Mouse (Mus musculus): Measurements from ENCODE around the gene Slc25a39.

DNA sequence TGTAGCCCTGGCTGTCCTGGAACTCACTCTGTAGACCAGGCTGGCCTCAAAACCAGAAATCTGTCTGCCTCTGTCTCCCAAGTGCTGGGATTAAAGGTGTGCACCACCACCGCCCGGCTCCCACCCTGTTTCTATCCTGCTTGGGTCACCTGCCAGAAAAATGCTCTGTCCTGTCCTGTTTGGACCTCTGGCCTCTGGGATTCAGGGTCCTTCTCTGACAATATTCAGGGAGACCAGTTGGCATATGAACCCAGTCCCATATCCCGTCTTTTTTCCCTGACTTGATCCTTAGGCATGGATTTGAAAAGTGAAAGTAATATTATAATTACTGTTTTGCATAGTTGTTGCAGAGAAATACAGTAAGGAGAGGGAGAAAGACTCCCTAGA, 24.0 kb upstream of the Slc25a39 start:
- TF ChIP-seq CTCF (IDR thresholded peaks at IDR 0.05; ENCODE audit: extremely low read depth, insufficient read depth, insufficient read length, insufficient replicate concordance) (no peak), POLR2A (IDR thresholded peaks at IDR 0.05; ENCODE audit: low read depth, low read length) (no peak)
